Mouse (Mus musculus) CH12.LX (cell line): ENCODE measurements around the gene Slc13a4.

Experiments used
- ETS1 ChIP-seq: conservative IDR thresholded peaks from 2 replicates; pipeline ENCODE4 v1.6.1; 2012; ENCODE audit warnings: low read depth, mild to moderate bottlenecking, inconsistent platforms, low read length, improper control_type of control experiment, moderate library complexity
- KAT2A ChIP-seq: IDR thresholded peaks from 2 replicates; pipeline ENCODE4 v1.6.1; 2012; ENCODE audit warnings: low read length, improper control_type of control experiment, inconsistent platforms; ENCODE audit not compliant: insufficient replicate concordance

GRCm38 (mm10) chr6:35319850-35320249 is 11.9 kb upstream of the Slc13a4 start:
- no peak for TF ChIP-seq KAT2A
- no peak for TF ChIP-seq ETS1
